Mouse (Mus musculus) heart, adult 18-20 months (tissue): ENCODE data around the gene Trmt2a. TPM values are rescaled to one million over a fixed set of nuclear protein-coding genes. Genes with fewer than 3 reads are reported as not detected.

Source experiments
- DNase-seq, 2 experiments: peaks; one replicate each; pipeline ENCODE4 v3.0.0; 2021 to 2022; ENCODE audit warnings: mixed read lengths in 1 of 2
- long read RNA-seq, 2 experiments: library from polyadenylated mRNA; stranded (forward); transcript quantifications; one replicate each; pipeline ENCODE4 v2.0.0; 2021
- total RNA-seq, 2 experiments: library from RNA; stranded (reverse); gene quantifications; 2 replicates each; pipeline ENCODE4 v1.2.3; 2021

Trmt2a gene
- total RNA-seq = 10 to 100 TPM; 13.8 to 16.7 TPM
- long read RNA-seq, experiment 1, transcript Trmt2a-203 (12 exons, 2,367 nt) = major isoform, 5 of 14 reads
- long read RNA-seq, experiment 1, partial matches to known transcripts = 1 of 14 reads
- long read RNA-seq, experiment 1, other reads (novel, unspliced or antisense) = 8 of 14 reads
- long read RNA-seq, experiment 2, partial matches to known transcripts = 3 of 9 reads
- long read RNA-seq, experiment 2, other reads (novel, unspliced or antisense) = 2 of 9 reads

DNA sequence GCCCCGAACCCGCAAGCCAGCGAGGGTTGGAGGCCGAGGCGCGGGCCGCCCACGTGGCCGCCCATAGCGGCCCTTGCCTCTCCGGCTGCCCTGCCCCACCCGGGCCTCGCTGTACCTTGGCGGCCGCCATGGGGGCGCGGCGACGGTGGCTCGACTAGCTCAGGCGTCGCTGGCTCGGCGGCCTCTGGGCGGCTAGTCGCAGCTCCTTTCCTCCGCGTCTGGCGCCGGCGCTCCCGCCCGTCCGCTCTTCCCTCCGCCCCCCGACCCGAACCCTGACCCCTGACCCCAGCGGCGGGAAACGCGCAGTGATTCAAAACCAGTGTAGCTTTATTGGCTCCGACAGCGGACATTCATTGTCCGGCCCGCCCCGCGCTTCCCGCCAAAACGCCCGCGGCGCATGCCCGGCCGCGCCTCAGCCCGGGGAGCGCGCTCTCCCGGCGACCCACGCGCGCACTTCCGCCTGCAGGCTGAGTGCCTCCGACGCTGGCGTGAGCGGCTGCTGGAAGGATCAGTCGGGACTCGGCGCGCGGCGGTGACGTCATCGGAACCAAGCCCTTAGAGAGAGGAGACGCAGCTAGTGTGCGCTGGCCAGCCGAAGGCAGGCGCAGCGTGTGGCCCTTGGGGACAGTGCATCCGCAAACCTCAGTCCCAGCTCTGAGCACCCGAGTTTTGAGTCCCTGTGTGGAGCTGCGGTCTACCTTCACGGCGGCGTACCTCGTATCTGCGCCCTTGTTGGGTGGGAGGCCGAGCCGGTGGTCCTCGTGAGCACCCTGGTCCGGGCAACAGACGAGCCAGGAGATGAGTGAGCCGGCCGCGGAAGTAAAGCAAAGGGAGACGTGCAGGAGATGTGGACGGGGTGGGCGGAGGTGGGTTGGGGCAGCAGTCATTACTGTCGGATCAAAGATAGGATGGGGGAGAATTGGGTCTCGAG lies at the start of gene Trmt2a, which contains the start of gene Ranbp1:
TSS of gene Trmt2a (plus strand) at position 247 of the 931 bp plus-strand sequence.
TSS of gene Ranbp1 (minus strand) at position 300 of the 931 bp plus-strand sequence.
- DNase-seq = peak; percentile 99

DNA sequence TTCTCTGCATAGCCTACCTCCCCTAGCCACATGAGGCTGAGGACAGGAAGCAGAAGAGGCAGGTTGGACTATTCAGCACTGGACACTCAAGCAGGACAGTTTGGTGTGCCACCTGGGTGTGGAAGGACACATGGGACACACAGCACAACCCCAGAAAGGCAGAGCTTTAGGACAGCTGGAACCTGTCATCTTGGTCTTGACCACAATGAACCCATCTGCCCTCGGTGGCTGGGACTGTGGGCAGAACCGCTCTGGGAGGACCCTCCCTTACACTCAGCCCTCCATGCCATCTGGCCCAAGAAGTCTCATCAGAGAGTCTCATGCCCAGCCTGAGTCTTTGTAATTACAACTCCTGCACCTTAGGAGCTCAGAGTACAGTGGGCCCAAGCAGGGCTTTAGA lies 48.4 kb upstream of the Trmt2a start:
- no peak for DNase-seq

- DNase-seq = no peak
These were observed 46.9 kb upstream of the Trmt2a start for GRCm38 (mm10) chr16:18201620-18202019.

- DNase-seq = no peak
These were observed 46.4 kb upstream of the Trmt2a start for GRCm38 (mm10) chr16:18202061-18202460.

DNA sequence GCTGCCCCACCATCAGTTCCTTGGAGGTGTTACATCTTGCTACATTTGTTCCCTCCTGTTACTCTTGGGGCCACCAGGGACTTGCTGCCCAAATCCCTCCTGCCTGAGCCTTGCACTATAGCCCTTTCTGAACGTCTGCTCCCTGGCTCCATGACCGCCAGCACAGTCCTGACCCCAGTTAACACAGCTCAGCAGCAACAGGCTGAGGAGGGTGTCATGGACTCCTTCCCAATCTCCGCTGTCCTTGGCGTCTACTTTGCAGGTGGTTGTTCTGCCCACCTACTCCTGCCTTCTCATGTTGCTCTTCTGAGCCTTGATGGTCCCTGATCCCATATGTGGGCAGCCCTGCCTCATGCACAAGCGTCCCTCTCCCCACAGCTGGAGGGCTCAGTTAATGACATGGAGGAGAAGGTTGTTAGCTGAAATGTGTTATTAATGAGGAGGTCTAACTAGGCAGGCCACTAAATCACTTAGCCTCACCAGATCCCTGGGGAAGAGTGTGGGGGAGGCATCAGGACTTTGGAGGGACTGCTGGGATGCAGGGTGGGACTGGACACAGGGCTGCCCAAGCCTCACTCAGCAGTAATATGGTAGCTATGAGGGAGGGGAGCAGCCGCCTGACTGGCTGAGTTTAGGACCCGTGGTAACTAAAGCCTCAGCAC lies 44.9 kb upstream of the Trmt2a start:
- no peak for DNase-seq

- peak; percentile 45 to 81 for DNase-seq
These were observed 37.6 kb upstream of the Trmt2a start for GRCm38 (mm10) chr16:18210701-18211416.

- peak; percentile 74 to 92 for DNase-seq
These were observed 36.9 kb upstream of the Trmt2a start for GRCm38 (mm10) chr16:18211417-18212171.

- DNase-seq = no peak
These were observed 34.8 kb upstream of the Trmt2a start for GRCm38 (mm10) chr16:18213689-18214088.

GRCm38 (mm10) chr16:18214858-18215257 lies 33.6 kb upstream of the Trmt2a start:
- DNase-seq = peak; percentile 34 to 45

- DNase-seq = no peak
These were observed 30.9 kb upstream of the Trmt2a start, which contains the start of gene Ccdc188 for GRCm38 (mm10) chr16:18217579-18217978. Gene Ccdc188, plus strand, starts transcription at chr16:18217879.

- no peak for DNase-seq
These were observed 29.9 kb upstream of the Trmt2a start for GRCm38 (mm10) chr16:18218580-18218996.

DNA sequence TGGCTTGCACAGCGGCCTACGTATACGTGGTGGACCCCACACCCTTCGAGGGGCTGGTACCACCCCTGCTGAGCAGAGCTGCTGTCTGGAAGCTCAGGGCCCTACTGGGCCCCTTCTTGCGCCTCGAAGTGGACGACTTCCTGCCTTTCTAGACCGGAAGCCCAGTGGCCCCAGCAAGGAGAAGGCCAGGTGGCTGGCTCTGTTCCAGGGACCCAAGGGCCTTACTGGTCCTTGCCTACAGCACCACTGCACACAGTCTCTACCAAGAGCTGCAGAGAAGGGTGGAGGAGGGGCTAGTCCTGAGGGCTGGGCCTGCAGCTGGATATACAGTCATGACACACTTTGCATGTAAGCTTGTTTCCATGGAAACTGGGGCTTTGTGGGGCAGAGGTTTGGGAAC lies 28.5 kb upstream of the Trmt2a start:
- no peak for DNase-seq

GRCm38 (mm10) chr16:18220856-18221542 lies 27.5 kb upstream of the Trmt2a start:
- no peak for DNase-seq

- DNase-seq = no peak
These were observed 27.0 kb upstream of the Trmt2a start for GRCm38 (mm10) chr16:18221543-18221898.

GRCm38 (mm10) chr16:18222188-18222587 lies 26.3 kb upstream of the Trmt2a start:
- no peak for DNase-seq

DNA sequence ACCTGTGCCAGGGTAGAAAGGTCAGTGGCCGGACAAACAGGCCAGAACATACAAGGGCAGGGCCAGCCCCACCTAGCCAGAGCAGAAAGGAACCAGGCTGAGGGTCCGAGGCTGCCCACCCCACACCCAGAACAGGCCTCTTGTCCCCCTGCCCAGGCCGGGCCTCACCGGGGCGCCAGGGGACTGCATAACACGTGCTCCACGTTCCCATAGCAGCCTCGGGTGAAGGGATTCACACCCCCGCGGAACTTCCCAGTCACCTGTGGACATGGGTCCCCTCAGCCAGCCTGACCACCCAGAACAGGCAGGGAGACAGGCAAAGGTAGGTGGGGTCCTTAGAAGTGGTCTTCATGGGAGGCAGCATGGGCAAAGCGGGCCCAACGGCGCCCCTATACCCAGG lies 21.3 kb upstream of the Trmt2a start:
- DNase-seq = no peak

- no peak for DNase-seq
These were observed 20.5 kb upstream of the Trmt2a start for GRCm38 (mm10) chr16:18227897-18228422.

- peak in 1 of 2 experiments; percentile 31 for DNase-seq
These were observed 19.6 kb upstream of the Trmt2a start for GRCm38 (mm10) chr16:18228856-18229255.

- DNase-seq = peak; percentile 64 to 67
These were observed 18.9 kb upstream of the Trmt2a start for GRCm38 (mm10) chr16:18229622-18230021.

DNA sequence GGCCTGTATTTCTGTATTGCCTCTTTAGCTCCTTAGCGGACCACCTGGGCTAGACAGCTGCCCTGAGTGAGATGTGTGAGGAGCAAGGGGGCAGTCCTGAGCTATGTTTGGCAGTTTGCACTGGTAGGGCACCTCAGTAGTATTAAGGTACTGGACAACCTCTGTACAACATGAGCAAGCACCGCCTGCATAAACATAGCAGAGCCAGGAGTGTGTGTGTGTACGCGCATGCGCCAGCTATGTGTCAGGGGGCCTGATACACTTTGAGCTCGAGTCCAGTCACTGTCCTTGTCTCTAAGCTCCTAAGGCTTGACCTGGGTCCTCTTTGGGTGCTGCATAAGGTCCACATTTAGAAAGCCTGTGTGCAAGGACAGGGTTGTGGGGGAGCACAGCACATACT lies 17.9 kb upstream of the Trmt2a start:
- no peak for DNase-seq
